Mouse (Mus musculus) hematopoietic multipotent progenitor cell, adult 10-12 weeks (in vitro differentiated cells): ENCODE results near the gene Dhdds. TPM values are rescaled to one million over a fixed set of nuclear protein-coding genes. Genes with fewer than 3 reads are reported as not detected.

Experiments used
- polyA plus RNA-seq: library from polyadenylated mRNA; stranded (reverse); fragments of >175 nt; gene quantifications from 2 replicates; pipeline ENCODE4 v1.2.3, GENCODE M21; 2012; ENCODE audit warnings: low replicate concordance

Dhdds gene
- 14.8 and 24.9 TPM in 2 replicates for polyA plus RNA-seq

GRCm38 (mm10) chr4:134000466-134001438 lies at the start of gene Dhdds:
Gene Dhdds (minus strand): TSS chr4:134000918.

GRCm38 (mm10) chr4:134018779-134019145 lies 18.0 kb upstream of the Dhdds start, which contains the start of gene Lin28a:
Gene Lin28a (minus strand): TSS chr4:134018841.

GRCm38 (mm10) chr4:133968150-133968921 lies 32.4 kb downstream of the Dhdds start, which contains the start of gene Hmgn2:
Gene Hmgn2 (minus strand): TSS chr4:133968650.

Other genes with a start within 250 kb of the Dhdds start
- 196 and 290 TPM in 2 replicates for gene Arid1a, start 244.1 kb downstream of the Dhdds start, polyA plus RNA-seq
- 101 and 116 TPM in 2 replicates for gene Rps6ka1, start 113.1 kb downstream of the Dhdds start, polyA plus RNA-seq
- gene Hmgn2, start 32.3 kb downstream of the Dhdds start, polyA plus RNA-seq: 310 and 356 TPM in 2 replicates
- 0.58 TPM in 1 of 2 replicates, not detected in the other for gene Lin28a, start 17.9 kb upstream of the Dhdds start, polyA plus RNA-seq
- gene Zfp683, start 52.9 kb upstream of the Dhdds start, polyA plus RNA-seq: 2.9 TPM in 2 replicates
- gene Crybg2, start 59.9 kb upstream of the Dhdds start, polyA plus RNA-seq: 1.6 and 2.0 TPM in 2 replicates
- gene Cd52, start 94.2 kb upstream of the Dhdds start, polyA plus RNA-seq: 340 and 2,143 TPM in 2 replicates
- 37.0 and 75.8 TPM in 2 replicates for gene Ubxn11, start 101.7 kb upstream of the Dhdds start, polyA plus RNA-seq
- gene Sh3bgrl3, start 127.9 kb upstream of the Dhdds start, polyA plus RNA-seq: 217 and 747 TPM in 2 replicates
- 5.6 and 26.8 TPM in 2 replicates for gene Cep85, start 186.2 kb upstream of the Dhdds start, polyA plus RNA-seq
- not detected in 2 replicates for gene Gm7534, start 202.1 kb upstream of the Dhdds start, polyA plus RNA-seq
- gene Catsper4, start 226.5 kb upstream of the Dhdds start, polyA plus RNA-seq: not detected in 2 replicates
- 0.07 and 0.12 TPM in 2 replicates for gene Cnksr1, start 237.5 kb upstream of the Dhdds start, polyA plus RNA-seq
- gene E130218I03Rik, start 242.7 kb upstream of the Dhdds start, polyA plus RNA-seq: 0.15 TPM in 1 of 2 replicates, not detected in the other
- 21.3 and 31.9 TPM in 2 replicates for gene Zfp593, start 244.7 kb upstream of the Dhdds start, polyA plus RNA-seq
- not detected in 2 replicates for gene Gm30191, start 246.0 kb upstream of the Dhdds start, polyA plus RNA-seq